Mouse (Mus musculus) E14TG2a.4 (cell line): ENCODE data around the gene Nefh.

Experiments
- CTCF ChIP-seq: conservative IDR thresholded peaks from 2 replicates; pipeline ENCODE4 v1.5.1; 2014; ENCODE audit warnings: low read length
- NANOG ChIP-seq: IDR thresholded peaks from 2 replicates; pipeline ENCODE4 v1.6.1; 2014; ENCODE audit warnings: borderline replicate concordance, low read length, mixed read lengths

DNA sequence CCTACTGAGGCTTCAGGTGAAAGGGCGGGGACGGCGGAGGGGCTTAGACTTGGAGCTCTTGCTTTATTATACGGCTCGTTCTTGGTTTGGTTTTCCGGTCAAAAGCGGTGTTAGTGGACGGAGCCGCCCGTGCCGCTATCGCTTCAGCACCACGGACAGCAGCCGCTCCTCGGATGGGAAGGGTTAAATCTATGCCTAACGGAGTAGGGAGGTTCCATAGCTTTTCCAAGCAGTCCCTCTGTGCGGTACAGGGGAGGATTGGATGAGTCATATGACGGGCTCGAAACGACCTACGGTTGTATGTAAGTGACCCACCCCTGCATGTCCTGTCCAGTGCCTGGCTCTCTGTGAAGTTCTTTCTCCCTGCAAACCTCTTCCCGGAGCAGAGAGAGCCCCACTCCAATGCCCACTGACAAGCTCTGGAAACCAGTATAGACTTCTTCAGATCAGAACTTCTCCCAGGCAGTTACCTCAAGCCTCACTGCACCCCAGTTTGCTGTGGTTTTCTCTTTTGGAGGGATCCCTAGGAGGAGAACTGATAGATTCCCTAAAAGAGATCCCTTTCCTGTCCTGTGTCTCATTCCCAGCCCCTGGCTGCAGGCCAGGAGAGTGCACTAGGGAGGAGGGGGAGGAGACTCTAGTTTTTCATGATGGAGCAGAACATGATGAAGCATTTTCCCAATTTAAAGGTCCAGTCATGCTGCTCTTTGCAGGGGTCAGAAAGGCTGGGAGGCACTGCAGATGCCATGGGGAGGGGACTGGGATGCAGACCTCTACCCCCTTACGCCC is 1.6 kb upstream of the Nefh start:
- TF ChIP-seq NANOG: no peak
- TF ChIP-seq CTCF: no peak
